Mouse (Mus musculus): Measurements from ENCODE around the gene Id3.

The Id3 gene

GRCm38 (mm10) chr4:136189912-136190311 lies 46.6 kb downstream of the Id3 start:
- DNase-seq (ENCODE audit: low read depth, low spot score) = no peak
- H3K36me3 ChIP-seq (ENCODE audit: control insufficient read depth, insufficient read depth, low read length, poor library complexity, severe bottlenecking) = peaks cover 37% of the 10 kb centered on the region
- H3K27me3 ChIP-seq (ENCODE audit: control insufficient read depth, insufficient read depth, low read length, poor library complexity, severe bottlenecking) = no peaks in the 10 kb centered on the region

- Histone ChIP-seq H3K36me3 (ENCODE audit: control insufficient read depth, insufficient read depth, low read length, poor library complexity, severe bottlenecking) (peaks cover 24% of the 10 kb centered on the region), H3K27me3 (ENCODE audit: control insufficient read depth, insufficient read depth, low read length, poor library complexity, severe bottlenecking) (no peaks in the 10 kb centered on the region)
- DNase-seq (ENCODE audit: low read depth, low spot score) = no peak
Measured at GRCm38 (mm10) chr4:136193571-136193970, 50.3 kb downstream of the Id3 start.

DNA sequence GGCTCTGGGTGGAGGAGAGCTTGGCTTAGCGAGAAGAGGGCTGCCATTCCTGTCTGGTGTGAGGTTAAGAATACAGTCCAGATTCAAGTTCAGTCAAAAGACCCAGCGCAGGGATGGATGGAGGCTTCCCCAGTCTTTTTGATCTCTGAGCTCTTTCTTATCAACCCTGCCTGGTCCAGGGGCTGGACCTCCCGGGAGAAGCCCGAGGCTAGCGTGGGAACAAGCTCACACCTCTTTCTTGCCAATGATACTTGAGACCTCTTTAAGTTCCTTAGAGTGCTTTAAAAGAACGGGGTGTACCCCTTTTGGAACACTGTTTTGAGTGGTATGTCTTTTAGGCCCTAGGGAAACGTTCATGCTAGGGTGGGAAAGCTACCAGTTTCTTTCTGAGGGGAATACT lies 51.7 kb downstream of the Id3 start:
- Histone ChIP-seq H3K27me3 (ENCODE audit: control insufficient read depth, insufficient read depth, low read length, poor library complexity, severe bottlenecking) (no peaks in the 10 kb centered on the region; the same call in 1 of the 2 replicates), H3K36me3 (ENCODE audit: control insufficient read depth, insufficient read depth, low read length, poor library complexity, severe bottlenecking) (peaks cover 19% of the 10 kb centered on the region)
- no peak for DNase-seq (ENCODE audit: low read depth, low spot score)
